Mouse (Mus musculus): ENCODE results near the gene Rnf123.
A peak's percentile ranks its signal among the peaks of the same experiment; 100 is the strongest.
"Not testable (repeated sequence)": the region's sequence is repeated elsewhere in the genome, so short reads cannot be mapped to it uniquely, and the experiment has no call there.

The Rnf123 gene

GRCm38 (mm10) chr9:108035331-108036156 lies 47.6 kb downstream of the Rnf123 start:
- no peak for DNase-seq (ENCODE audit: low read depth, low spot score)

GRCm38 (mm10) chr9:108032126-108032525 lies 51.0 kb downstream of the Rnf123 start:
- no peak for DNase-seq (ENCODE audit: low read depth, low spot score)

- DNase-seq (ENCODE audit: low read depth, low spot score), result no peak
Observed at GRCm38 (mm10) chr9:108027867-108028266, 55.3 kb downstream of the Rnf123 start.

GRCm38 (mm10) chr9:108026584-108026983 lies 56.6 kb downstream of the Rnf123 start:
- DNase-seq (ENCODE audit: low read depth, low spot score), result no peak

- DNase-seq (ENCODE audit: low read depth, low spot score), result no peak
Observed at GRCm38 (mm10) chr9:108023216-108023615, 59.9 kb downstream of the Rnf123 start.

GRCm38 (mm10) chr9:108020741-108021140 lies 62.4 kb downstream of the Rnf123 start:
- DNase-seq (ENCODE audit: low read depth, low spot score), result no peak

- DNase-seq (ENCODE audit: low read depth, low spot score), result no peak
Observed at GRCm38 (mm10) chr9:108017127-108017526, 66.0 kb downstream of the Rnf123 start.

- DNase-seq (ENCODE audit: low read depth, low spot score), result not testable (repeated sequence)
Observed at GRCm38 (mm10) chr9:108013577-108013976, 69.6 kb downstream of the Rnf123 start.

GRCm38 (mm10) chr9:108010385-108010784 lies 72.8 kb downstream of the Rnf123 start:
- no peak for DNase-seq (ENCODE audit: low read depth, low spot score)

- DNase-seq (ENCODE audit: low read depth, low spot score), result no peak
Observed at GRCm38 (mm10) chr9:108008041-108008440, 75.1 kb downstream of the Rnf123 start.

GRCm38 (mm10) chr9:108003531-108003890 lies 79.6 kb downstream of the Rnf123 start:
- no peak for DNase-seq (ENCODE audit: low read depth, low spot score)

- DNase-seq (ENCODE audit: low read depth, low spot score), result no peak
Observed at GRCm38 (mm10) chr9:108002778-108003530, 80.2 kb downstream of the Rnf123 start.

GRCm38 (mm10) chr9:108001922-108002770 lies 81.0 kb downstream of the Rnf123 start, which contains the start of gene Ip6k1:
TSS of gene Ip6k1 (plus strand) at chr9:108002501.
- peak; percentile 100 for DNase-seq (ENCODE audit: low read depth, low spot score)

Data from brain, embryonic 18.5 days (tissue).